Mouse (Mus musculus) heart, embryonic 15.5 days (tissue): ENCODE measurements around the gene Dnhd1. TPM values are rescaled to one million over a fixed set of nuclear protein-coding genes. Genes with fewer than 3 reads are reported as not detected.

Experiments used
- ATAC-seq: fragments of 200-750 bp; cut with Nextera tagmentation; replicated peaks from 2 replicates; pipeline ENCODE4 v1.8.0; 2017; ENCODE audit warnings: low read depth, moderate TSS enrichment; ENCODE audit not compliant: insufficient number of reproducible peaks, insufficient read depth, low FRiP score
- H3K27ac ChIP-seq: fragments of 300-500 bp; sonication (generic); 2 replicates; pipeline ENCODE4 v1.5.1; 2015; ENCODE audit warnings: mild to moderate bottlenecking, inconsistent platforms
- H3K27me3 ChIP-seq: fragments of 300-500 bp; sonication (generic); 2 replicates; pipeline ENCODE4 v1.6.1; 2015; ENCODE audit warnings: inconsistent platforms
- H3K36me3 ChIP-seq: fragments of 300-500 bp; sonication (generic); 2 replicates; pipeline ENCODE4 v1.6.1; 2015; ENCODE audit warnings: mild to moderate bottlenecking, inconsistent platforms
- H3K4me1 ChIP-seq: fragments of 300-500 bp; sonication (generic); replicated peaks from 2 replicates; pipeline ENCODE4 v1.6.1; 2015; ENCODE audit warnings: inconsistent platforms
- H3K4me2 ChIP-seq: fragments of 300-500 bp; sonication (generic); 2 replicates; pipeline ENCODE4 v1.6.1; 2015; ENCODE audit warnings: inconsistent platforms, mild to moderate bottlenecking, moderate library complexity
- H3K4me3 ChIP-seq: fragments of 300-500 bp; sonication (generic); 2 replicates; pipeline ENCODE4 v1.5.1; 2015; ENCODE audit warnings: mild to moderate bottlenecking, inconsistent platforms
- H3K9ac ChIP-seq: fragments of 300-500 bp; sonication (generic); 2 replicates; pipeline ENCODE4 v1.6.1; 2015; ENCODE audit warnings: mild to moderate bottlenecking, inconsistent platforms
- H3K9me3 ChIP-seq: fragments of 300-500 bp; sonication (generic); replicated peaks from 2 replicates; pipeline ENCODE4 v1.6.1; 2016; ENCODE audit warnings: inconsistent platforms
- WGBS: fragments of 180-500 bp; shearing (Covaris S2); methylation state at CpG from one replicate; pipeline ENCODE4 v1.1.7; 2015; ENCODE audit warnings: mixed read lengths; 5-methylcytosine and 5-hydroxymethylcytosine counted together
- polyA plus RNA-seq: library from polyadenylated mRNA; unstranded; fragments of >200 nt; fragmentation: Nextera tagmentation; extraction: Ambion mirVana; gene quantifications from 2 replicates; pipeline ENCODE4 v1.2.1, GENCODE M21; 2015

Dnhd1 gene
- polyA plus RNA-seq, result 0.72 and 0.91 TPM in 2 replicates

GRCm38 (mm10) chr7:105650639-105651435 is at the start of gene Dnhd1:
TSS of gene Dnhd1 (plus strand) at chr7:105650827.
- peak; percentile 92 for ATAC-seq
- Histone ChIP-seq H3K9me3 (no peaks in the 10 kb centered on the region), H3K4me2 (peak within 1 kb of the TSS; percentile 85), H3K36me3 (no peaks in the 10 kb centered on the region), H3K9ac (peak within 1 kb of the TSS; percentile 45), H3K27me3 (no peaks in the 10 kb centered on the region), H3K4me1 (peaks cover 4% of the 10 kb centered on the region), H3K4me3 (peak within 1 kb of the TSS; percentile 52), H3K27ac (peak within 1 kb of the TSS; percentile 73)
- WGBS, result 4% methylated on average over 17 of the region's 17 CpGs

GRCm38 (mm10) chr7:105602860-105603623 is 47.6 kb upstream of the Dnhd1 start:
- no peak overlapping the region for H3K27ac ChIP-seq
- H3K27me3 ChIP-seq, result no peaks in the 10 kb centered on the region
- no peaks in the 10 kb centered on the region for H3K36me3 ChIP-seq
- no peaks in the 10 kb centered on the region for H3K9me3 ChIP-seq
- H3K4me3 ChIP-seq, result no peak overlapping the region
- no peak overlapping the region for H3K4me2 ChIP-seq
- peak; percentile 60; the same call in 1 of the 2 replicates for ATAC-seq
- H3K4me1 ChIP-seq, result no peaks in the 10 kb centered on the region
- WGBS, result 35% methylated on average over 9 of the region's 9 CpGs
- no peak overlapping the region for H3K9ac ChIP-seq

GRCm38 (mm10) chr7:105608467-105608866 is 42.2 kb upstream of the Dnhd1 start:
- H3K9ac ChIP-seq, result no peak overlapping the region
- no peaks in the 10 kb centered on the region for H3K9me3 ChIP-seq
- peaks cover 35% of the 10 kb centered on the region for H3K36me3 ChIP-seq
- H3K4me3 ChIP-seq, result no peak overlapping the region
- ATAC-seq, result no peak
- 87% methylated on average over 3 of the region's 3 CpGs for WGBS
- no peak overlapping the region for H3K27ac ChIP-seq
- H3K27me3 ChIP-seq, result no peaks in the 10 kb centered on the region
- no peaks in the 10 kb centered on the region for H3K4me1 ChIP-seq
- no peak overlapping the region for H3K4me2 ChIP-seq

- no peak overlapping the region for H3K9ac ChIP-seq
- H3K27ac ChIP-seq, result no peak overlapping the region
- H3K4me3 ChIP-seq, result no peak overlapping the region
- H3K4me2 ChIP-seq, result no peak overlapping the region
- WGBS, result 82% methylated on average over 1 of the region's 1 CpGs
- no peaks in the 10 kb centered on the region for H3K9me3 ChIP-seq
- no peaks in the 10 kb centered on the region for H3K27me3 ChIP-seq
- H3K36me3 ChIP-seq, result peaks cover 53% of the 10 kb centered on the region
- no peak for ATAC-seq
- peaks cover 6% of the 10 kb centered on the region for H3K4me1 ChIP-seq
Observed at GRCm38 (mm10) chr7:105611767-105612166, 38.9 kb upstream of the Dnhd1 start.

- Histone ChIP-seq H3K36me3 (peaks cover 78% of the 10 kb centered on the region), H3K27me3 (no peaks in the 10 kb centered on the region), H3K4me3 (no peak overlapping the region), H3K9me3 (no peaks in the 10 kb centered on the region), H3K4me2 (no peak overlapping the region), H3K4me1 (peaks cover 16% of the 10 kb centered on the region), H3K27ac (no peak overlapping the region), H3K9ac (no peak overlapping the region)
- no peak for ATAC-seq
- WGBS, result 63% methylated on average over 1 of the region's 1 CpGs
Observed at GRCm38 (mm10) chr7:105614400-105614799, 36.2 kb upstream of the Dnhd1 start.

- Histone ChIP-seq H3K4me1 (peaks cover 16% of the 10 kb centered on the region), H3K4me2 (no peak overlapping the region), H3K9ac (no peak overlapping the region), H3K9me3 (no peaks in the 10 kb centered on the region), H3K36me3 (peaks cover 68% of the 10 kb centered on the region), H3K4me3 (no peak overlapping the region), H3K27ac (peak overlapping the region; percentile 2; the same call in 1 of the 2 replicates), H3K27me3 (no peaks in the 10 kb centered on the region)
- WGBS, result 30% methylated on average over 1 of the region's 1 CpGs
- ATAC-seq, result no peak
Observed at GRCm38 (mm10) chr7:105615720-105616119, 34.9 kb upstream of the Dnhd1 start.

GRCm38 (mm10) chr7:105616561-105616960 is 34.1 kb upstream of the Dnhd1 start:
- peak overlapping the region; percentile 21; the same call in 1 of the 2 replicates for H3K27ac ChIP-seq
- H3K36me3 ChIP-seq, result peaks cover 64% of the 10 kb centered on the region
- no peak overlapping the region for H3K4me3 ChIP-seq
- no peak overlapping the region for H3K9ac ChIP-seq
- 55% methylated on average over 6 of the region's 6 CpGs for WGBS
- no peak for ATAC-seq
- H3K4me1 ChIP-seq, result peaks cover 16% of the 10 kb centered on the region
- no peaks in the 10 kb centered on the region for H3K27me3 ChIP-seq
- no peak overlapping the region for H3K4me2 ChIP-seq
- H3K9me3 ChIP-seq, result no peaks in the 10 kb centered on the region

- H3K4me2 ChIP-seq, result no peak overlapping the region
- no peaks in the 10 kb centered on the region for H3K27me3 ChIP-seq
- WGBS, result 94% methylated on average over 22 of the region's 22 CpGs
- H3K4me3 ChIP-seq, result no peak overlapping the region
- H3K36me3 ChIP-seq, result peaks cover 58% of the 10 kb centered on the region
- H3K9ac ChIP-seq, result no peak overlapping the region
- no peak overlapping the region for H3K27ac ChIP-seq
- peaks cover 16% of the 10 kb centered on the region for H3K4me1 ChIP-seq
- H3K9me3 ChIP-seq, result no peaks in the 10 kb centered on the region
- ATAC-seq, result no peak
Observed at GRCm38 (mm10) chr7:105617810-105618209, 32.8 kb upstream of the Dnhd1 start.

GRCm38 (mm10) chr7:105619701-105620100 is 30.9 kb upstream of the Dnhd1 start:
- H3K9ac ChIP-seq, result no peak overlapping the region
- no peak overlapping the region for H3K4me2 ChIP-seq
- H3K4me1 ChIP-seq, result peaks cover 16% of the 10 kb centered on the region
- 84% methylated on average over 3 of the region's 3 CpGs for WGBS
- H3K27ac ChIP-seq, result no peak overlapping the region
- H3K9me3 ChIP-seq, result no peaks in the 10 kb centered on the region
- H3K36me3 ChIP-seq, result peaks cover 55% of the 10 kb centered on the region
- ATAC-seq, result no peak
- H3K4me3 ChIP-seq, result no peak overlapping the region
- no peaks in the 10 kb centered on the region for H3K27me3 ChIP-seq

- H3K4me1 ChIP-seq, result peaks cover 15% of the 10 kb centered on the region
- H3K36me3 ChIP-seq, result peaks cover 57% of the 10 kb centered on the region
- ATAC-seq, result no peak
- H3K4me3 ChIP-seq, result no peak overlapping the region
- no peaks in the 10 kb centered on the region for H3K27me3 ChIP-seq
- 64% methylated on average over 4 of the region's 4 CpGs for WGBS
- no peak overlapping the region for H3K9ac ChIP-seq
- no peaks in the 10 kb centered on the region for H3K9me3 ChIP-seq
- no peak overlapping the region for H3K27ac ChIP-seq
- H3K4me2 ChIP-seq, result no peak overlapping the region
Observed at GRCm38 (mm10) chr7:105621053-105621452, 29.6 kb upstream of the Dnhd1 start.

GRCm38 (mm10) chr7:105621646-105622292 is 28.9 kb upstream of the Dnhd1 start:
- H3K36me3 ChIP-seq, result peaks cover 55% of the 10 kb centered on the region
- H3K9me3 ChIP-seq, result no peaks in the 10 kb centered on the region
- no peak overlapping the region for H3K4me2 ChIP-seq
- H3K27ac ChIP-seq, result no peak overlapping the region
- H3K9ac ChIP-seq, result no peak overlapping the region
- 62% methylated on average over 8 of the region's 8 CpGs for WGBS
- peaks cover 13% of the 10 kb centered on the region for H3K4me1 ChIP-seq
- H3K27me3 ChIP-seq, result no peaks in the 10 kb centered on the region
- no peak overlapping the region for H3K4me3 ChIP-seq
- ATAC-seq, result no peak
